Mouse (Mus musculus) right cerebral cortex, adult 2 months (tissue): Measurements from ENCODE around the gene Hdac7.
A peak's percentile ranks its signal among the peaks of the same experiment; 100 is the strongest.

Experiments used
- DNase-seq, 2 experiments: peaks; one replicate each; pipeline ENCODE4 v3.0.0; 2021 to 2022; ENCODE audit warnings: low spot score in 2 of 2

The Hdac7 gene

DNA sequence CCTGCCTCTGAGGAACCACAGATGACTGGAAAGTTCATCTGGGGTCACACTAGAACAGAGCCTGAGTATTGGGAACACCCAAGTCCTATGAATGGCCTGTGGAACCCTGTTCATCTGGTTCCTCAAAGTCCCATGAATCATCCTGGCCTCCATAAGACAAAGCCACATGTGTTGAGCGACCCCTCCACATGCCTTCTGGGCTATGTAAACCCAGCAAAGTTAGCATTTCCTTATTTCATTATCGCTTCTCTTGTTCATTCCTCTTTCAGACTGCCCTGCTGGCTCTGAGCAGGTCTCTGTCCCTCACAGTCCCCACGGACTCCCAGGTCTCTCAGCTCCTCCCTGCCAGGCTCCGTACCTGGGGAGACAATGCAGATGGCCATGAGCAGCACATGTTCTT, 14.1 kb upstream of the Hdac7 start:
- DNase-seq = no peak

DNA sequence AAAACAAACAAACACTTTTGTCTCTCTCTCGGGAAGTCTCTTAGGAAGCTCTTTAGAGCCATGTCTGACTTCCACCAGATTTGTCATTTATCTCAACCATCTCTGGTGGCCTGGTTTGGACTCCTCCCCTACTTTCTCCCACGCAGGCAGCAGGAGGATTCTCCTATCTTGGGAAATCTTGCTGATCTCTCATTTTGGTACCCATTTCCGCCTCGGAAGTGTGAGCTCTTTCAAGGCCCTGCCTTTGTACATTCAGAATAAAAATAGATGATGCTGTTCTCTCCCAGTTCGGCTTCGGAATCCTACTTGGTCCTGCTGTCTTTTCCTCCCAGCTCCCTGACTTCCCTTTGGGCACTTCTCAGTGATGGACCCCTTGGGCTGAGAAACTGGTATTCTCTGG, 10.2 kb upstream of the Hdac7 start:
- DNase-seq = peak; percentile 33 to 37

- no peak for DNase-seq
These were observed 9.8 kb upstream of the Hdac7 start for GRCm38 (mm10) chr15:97854059-97854458.

DNA sequence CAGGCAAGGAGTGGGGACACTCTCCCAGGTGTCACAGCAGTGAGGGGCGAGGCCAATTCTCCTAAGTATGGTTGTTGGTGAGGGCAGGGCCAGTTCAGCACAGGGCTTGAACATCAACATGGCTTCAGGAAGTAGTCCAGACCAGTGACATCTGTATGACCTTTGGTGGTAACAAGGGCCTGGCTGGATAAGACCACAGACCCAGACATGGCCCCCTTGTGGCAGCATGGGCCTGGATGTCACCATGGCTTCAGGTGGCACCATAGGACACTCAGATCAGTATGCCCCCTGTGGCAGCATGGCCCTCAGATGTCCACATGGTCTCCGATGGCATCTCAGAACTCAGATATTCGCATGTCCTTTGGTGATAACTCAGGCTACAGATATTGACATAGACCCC, 8.0 kb upstream of the Hdac7 start:
- no peak for DNase-seq

DNA sequence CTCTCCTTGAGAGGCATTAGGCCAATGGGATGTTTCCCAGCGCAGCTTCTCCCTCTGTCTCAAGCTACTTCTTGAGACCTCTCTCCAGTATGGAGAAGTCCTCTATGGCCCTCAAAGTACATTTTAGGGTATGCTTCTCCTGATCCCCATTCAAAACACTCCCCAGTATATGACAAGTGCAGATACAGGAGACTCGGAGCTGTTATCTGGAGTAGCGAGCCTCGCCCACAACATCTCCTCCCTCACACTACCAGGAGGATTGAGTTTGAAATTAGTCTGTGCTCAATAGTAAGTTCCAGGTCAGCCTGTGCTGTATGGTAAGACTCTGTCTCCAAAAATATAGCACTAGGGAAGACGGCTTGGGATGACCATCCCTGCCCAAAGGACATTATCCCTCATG, 6.7 kb upstream of the Hdac7 start:
- DNase-seq = no peak

DNA sequence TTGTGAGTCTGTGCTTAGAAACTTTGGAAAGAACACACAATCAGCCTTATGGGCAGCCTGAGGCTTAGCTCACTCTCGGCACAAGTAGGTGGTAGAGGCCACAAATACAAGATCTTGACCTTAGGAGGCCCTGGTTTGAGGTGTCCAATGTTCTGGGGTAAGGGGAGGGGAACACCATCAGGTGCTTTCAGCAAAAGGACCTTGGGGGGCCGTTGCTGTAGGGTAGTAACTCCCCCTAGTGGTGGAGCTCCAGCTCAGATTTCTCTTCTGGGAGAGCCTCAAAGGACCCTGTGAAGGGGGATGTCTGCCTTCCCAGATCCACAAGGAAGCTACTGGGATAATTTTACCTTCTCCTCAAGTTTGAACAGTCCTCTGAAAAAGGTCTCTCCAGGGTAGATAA, 6.1 kb upstream of the Hdac7 start:
- no peak for DNase-seq

DNA sequence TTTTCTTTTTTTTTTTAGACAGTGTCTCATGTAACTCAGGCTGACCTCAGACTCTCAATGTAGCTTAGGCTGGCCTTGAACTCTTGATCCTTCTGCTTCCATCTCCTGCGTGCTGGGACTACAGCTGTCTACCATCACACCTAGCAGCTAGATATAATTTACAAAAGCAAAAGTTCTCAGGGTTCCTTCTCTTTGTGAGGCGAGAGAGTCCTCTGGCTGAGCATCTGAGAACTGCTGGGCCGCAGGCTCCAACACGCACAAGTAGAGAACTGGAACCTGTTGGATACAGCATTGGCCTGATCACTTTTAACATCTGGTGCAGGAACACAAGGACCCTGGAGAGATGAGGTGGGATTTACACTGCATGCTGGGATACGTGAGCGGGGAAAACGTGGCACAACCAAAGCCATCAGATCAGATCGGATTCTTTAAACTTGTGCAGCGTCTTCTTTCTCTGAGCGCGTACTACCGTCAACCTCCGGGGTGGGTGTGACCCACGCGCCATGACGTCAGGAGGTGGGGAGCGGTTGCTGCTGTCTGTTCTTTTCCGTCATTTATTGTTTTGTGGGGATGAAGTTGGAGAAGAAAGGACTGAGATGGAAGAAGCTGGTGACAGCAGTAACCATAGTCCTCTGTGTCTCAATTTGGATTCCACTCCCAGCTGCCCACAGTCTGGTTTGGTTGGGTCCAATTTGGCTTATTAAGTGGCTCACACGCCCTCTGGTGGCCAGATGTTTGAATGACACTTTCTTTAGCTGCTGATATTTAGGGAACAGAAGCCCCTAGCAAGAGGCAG, 5.0 kb upstream of the Hdac7 start:
- DNase-seq = peak; percentile 91 to 94

GRCm38 (mm10) chr15:97847866-97848265, 3.6 kb upstream of the Hdac7 start:
- DNase-seq = no peak

DNA sequence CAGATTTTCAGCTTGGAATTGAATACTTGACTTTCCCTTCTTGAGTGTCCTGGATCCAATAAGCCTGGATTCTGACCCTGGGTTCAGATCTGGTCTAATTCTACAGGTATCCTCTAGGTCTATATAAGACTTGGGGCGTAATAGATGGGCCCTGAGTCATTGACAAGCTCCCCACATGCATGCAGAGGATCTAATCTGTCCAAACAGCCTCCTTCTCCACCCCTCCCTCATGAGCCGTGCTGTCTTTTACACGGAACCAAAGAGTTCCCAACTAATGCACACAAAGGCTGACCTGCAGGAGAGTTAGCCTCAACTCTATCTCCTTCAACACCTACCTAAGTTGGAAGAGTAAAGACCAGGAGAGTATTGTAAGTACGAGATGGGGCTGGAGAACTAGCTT, 3.0 kb upstream of the Hdac7 start:
- DNase-seq = no peak

- DNase-seq = no peak
These were observed 2.0 kb upstream of the Hdac7 start for GRCm38 (mm10) chr15:97846121-97846882.

DNA sequence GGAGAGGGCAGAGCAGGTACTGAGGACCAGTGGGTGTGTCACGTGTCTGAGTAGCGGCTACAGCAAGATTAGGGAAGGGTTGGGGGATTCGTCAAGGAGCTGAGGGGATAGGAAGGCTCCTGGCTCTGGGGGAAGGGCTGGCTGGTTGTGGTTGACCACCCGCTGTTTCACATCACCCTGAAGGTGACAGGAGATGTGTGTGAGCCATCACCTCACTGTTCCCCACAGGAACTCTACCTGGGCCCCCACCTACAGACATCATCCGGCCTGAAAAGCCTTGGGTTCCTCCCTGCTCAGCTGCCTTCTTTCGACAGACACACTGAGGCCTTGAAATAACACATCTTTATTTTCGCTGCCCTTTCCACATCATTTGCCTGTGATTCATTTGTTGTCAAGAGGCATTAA, 1.1 kb downstream of the Hdac7 start:
- no peak for DNase-seq

GRCm38 (mm10) chr15:97842058-97842457, 2.2 kb downstream of the Hdac7 start:
- DNase-seq = no peak

- no peak for DNase-seq
These were observed 2.9 kb downstream of the Hdac7 start for GRCm38 (mm10) chr15:97841383-97841782.

GRCm38 (mm10) chr15:97840781-97841180, 3.5 kb downstream of the Hdac7 start:
- DNase-seq = no peak

DNA sequence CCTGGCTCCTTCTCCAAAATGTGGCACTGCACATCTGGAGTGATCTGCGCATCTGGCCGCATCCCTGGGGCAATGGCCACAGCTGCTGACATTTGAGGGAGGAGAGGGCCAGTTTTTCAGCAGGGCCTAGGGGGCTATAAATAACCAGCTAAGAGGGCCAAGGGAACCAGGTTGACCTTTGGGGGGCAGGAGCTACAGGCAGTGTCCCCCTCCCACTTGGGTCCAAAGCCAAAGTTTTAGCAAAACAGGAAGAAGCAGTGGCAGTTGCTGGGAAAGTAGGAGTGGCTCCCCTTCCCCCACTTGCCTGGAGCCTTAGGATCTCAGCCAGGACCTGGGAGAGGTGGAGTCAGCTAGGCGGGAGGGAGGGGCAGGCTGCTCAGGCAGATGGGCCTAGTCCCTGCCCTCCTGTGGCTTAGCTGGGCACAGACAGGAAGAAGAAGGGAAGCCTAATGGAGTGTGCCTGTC, 4.3 kb downstream of the Hdac7 start:
- no peak for DNase-seq

DNA sequence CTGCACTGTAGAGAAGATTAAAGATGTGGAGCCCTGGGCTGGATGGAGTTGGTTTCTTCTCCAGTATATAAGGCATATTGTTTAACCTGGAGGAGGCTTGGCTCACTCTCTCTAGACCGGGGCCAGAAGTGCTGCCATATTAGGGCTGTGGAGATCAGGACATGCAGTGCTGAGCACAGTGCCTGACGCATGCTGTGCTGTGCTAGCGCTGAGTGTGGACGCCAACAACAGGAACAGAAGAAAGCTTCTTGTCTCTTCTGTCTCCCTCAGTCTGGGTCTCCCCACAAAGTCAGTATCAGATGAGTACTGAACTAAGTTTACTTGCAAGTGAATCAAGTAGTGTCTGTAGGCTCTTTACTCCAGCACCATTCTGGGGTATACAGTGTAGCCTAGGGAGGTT, 4.8 kb downstream of the Hdac7 start:
- DNase-seq = no peak

- DNase-seq = no peak
These were observed 5.3 kb downstream of the Hdac7 start for GRCm38 (mm10) chr15:97839012-97839411.

DNA sequence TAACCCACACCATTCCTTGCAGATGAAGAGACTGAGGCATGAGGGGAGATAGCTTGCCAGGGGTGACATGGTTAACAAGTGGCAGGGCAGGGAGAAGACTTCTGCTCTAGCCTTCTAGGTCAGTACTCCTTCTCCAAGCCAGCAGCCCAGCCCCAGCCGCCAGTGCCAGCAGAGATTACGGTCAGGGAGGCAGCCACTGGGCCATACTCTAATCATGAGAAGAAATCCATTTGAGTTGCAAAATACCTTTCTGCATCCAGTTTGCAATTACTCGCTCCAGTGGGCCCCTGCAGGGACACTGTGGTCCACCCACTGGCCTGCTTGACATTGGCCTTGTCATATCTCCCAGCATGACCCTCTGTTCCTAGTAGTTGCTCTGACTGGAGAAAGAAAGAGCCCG, 5.9 kb downstream of the Hdac7 start:
- no peak for DNase-seq

GRCm38 (mm10) chr15:97837491-97838061, 6.7 kb downstream of the Hdac7 start:
- DNase-seq = no peak

- DNase-seq = no peak
These were observed 7.4 kb downstream of the Hdac7 start for GRCm38 (mm10) chr15:97836894-97837247.

DNA sequence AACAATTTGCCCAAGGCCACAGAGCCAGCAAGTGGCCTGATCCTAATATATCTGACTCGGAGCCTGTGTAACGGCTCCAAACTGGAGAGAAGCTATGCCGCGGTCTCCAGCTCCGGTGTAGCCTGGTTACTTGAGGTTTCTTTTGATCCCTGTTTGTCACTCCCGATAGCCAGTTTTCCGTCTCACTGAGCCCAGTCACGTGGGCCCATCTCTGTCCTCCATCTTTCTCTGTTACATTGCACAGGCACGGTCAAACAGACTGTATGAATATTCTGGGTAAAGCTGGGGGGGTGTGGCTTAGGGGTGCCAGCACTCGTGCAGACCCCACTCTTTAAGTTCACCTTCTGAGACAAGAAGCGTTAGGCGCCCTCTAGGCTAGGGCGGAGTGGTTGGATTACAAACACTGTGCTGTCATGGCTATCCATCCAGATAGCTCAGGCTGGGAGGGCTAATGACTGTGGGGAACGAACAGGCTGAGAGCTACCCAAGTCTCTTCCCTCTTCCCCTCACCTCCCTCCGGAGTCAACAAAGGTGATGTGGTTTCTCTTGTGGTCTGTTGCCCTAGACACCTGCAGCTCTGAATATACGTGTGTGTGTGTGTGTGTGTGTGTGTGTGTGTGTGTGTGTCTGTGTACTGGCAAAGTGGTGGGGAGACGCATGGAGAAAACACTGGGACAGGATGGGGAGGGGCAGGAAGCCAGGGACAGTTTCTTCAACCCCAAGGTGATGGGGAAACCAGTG, 8.0 kb downstream of the Hdac7 start:
- no peak for DNase-seq

GRCm38 (mm10) chr15:97832764-97833479, 11.4 kb downstream of the Hdac7 start:
- no peak for DNase-seq
